Mouse (Mus musculus) forebrain, postnatal 0 days (tissue): Measurements from ENCODE around the gene Gpc6. TPM values are rescaled to one million over a fixed set of nuclear protein-coding genes. Genes with fewer than 3 reads are reported as not detected.

ENCODE experiments used
- ATAC-seq: fragments of 200-750 bp; cut with Nextera tagmentation; 2 replicates; pipeline ENCODE4 v1.8.0; 2017; ENCODE audit warnings: mild to moderate bottlenecking, moderate library complexity
- DNase-seq: peaks from one replicate; pipeline ENCODE4 v3.0.0-alpha.2; 2015
- H3K27ac ChIP-seq: fragments of 300-500 bp; sonication (generic); 2 replicates; pipeline ENCODE4 v1.5.1; 2014; ENCODE audit warnings: low read depth, mild to moderate bottlenecking, antibody characterized with exemption, low read length, moderate library complexity, mixed read lengths
- H3K27me3 ChIP-seq: fragments of 300-500 bp; sonication (generic); 2 replicates; pipeline ENCODE4 v1.6.1; 2014; ENCODE audit warnings: mild to moderate bottlenecking, low read length, mixed read lengths; ENCODE audit not compliant: insufficient read depth
- H3K36me3 ChIP-seq: fragments of 300-500 bp; sonication (generic); 2 replicates; pipeline ENCODE4 v1.6.1; 2014; ENCODE audit warnings: mild to moderate bottlenecking, moderate library complexity; ENCODE audit not compliant: insufficient read depth
- H3K4me1 ChIP-seq: fragments of 300-500 bp; sonication (generic); 2 replicates; pipeline ENCODE4 v1.6.1; 2014; ENCODE audit warnings: antibody characterized with exemption; ENCODE audit not compliant: insufficient read depth
- H3K4me2 ChIP-seq: fragments of 300-500 bp; sonication (generic); 2 replicates; pipeline ENCODE4 v1.6.1; 2014; ENCODE audit warnings: low read depth, mild to moderate bottlenecking, moderate library complexity
- H3K4me3 ChIP-seq: fragments of 300-500 bp; sonication (generic); 2 replicates; pipeline ENCODE4 v1.5.1; 2014; ENCODE audit warnings: low read depth, low read length, mixed read lengths
- H3K9ac ChIP-seq: fragments of 300-500 bp; sonication (generic); 2 replicates; pipeline ENCODE4 v1.6.1; 2014; ENCODE audit warnings: mild to moderate bottlenecking
- H3K9me3 ChIP-seq: fragments of 300-500 bp; sonication (generic); 2 replicates; pipeline ENCODE4 v1.6.1; 2016; ENCODE audit warnings: low read length
- CTCF ChIP-seq: sonication (generic); IDR thresholded peaks from 2 replicates; pipeline ENCODE4 v1.5.1; 2016; ENCODE audit warnings: antibody characterized with exemption, control low read depth, low read depth
- WGBS: fragments of 180-500 bp; shearing (Covaris S2); extraction: QIAGEN DNeasy Blood & Tissue Kit; methylation state at CpG from one replicate; pipeline ENCODE4 v1.1.7; 2014; 5-methylcytosine and 5-hydroxymethylcytosine counted together
- polyA plus RNA-seq: library from polyadenylated mRNA; unstranded; fragments of >200 nt; fragmentation: Nextera tagmentation; extraction: Ambion mirVana; gene quantifications from 2 replicates; pipeline ENCODE4 v1.2.1, GENCODE M21; 2015
- total RNA-seq: library from RNA; depleted of rRNA; stranded (reverse); fragments of >200 nt; gene quantifications from 2 replicates; pipeline ENCODE4 v1.2.3, GENCODE M21; 2014

Gene Gpc6
- total and polyA plus RNA-seq, 2 experiments from 2014 or later, result 10.9 to 20.8 TPM

DNA sequence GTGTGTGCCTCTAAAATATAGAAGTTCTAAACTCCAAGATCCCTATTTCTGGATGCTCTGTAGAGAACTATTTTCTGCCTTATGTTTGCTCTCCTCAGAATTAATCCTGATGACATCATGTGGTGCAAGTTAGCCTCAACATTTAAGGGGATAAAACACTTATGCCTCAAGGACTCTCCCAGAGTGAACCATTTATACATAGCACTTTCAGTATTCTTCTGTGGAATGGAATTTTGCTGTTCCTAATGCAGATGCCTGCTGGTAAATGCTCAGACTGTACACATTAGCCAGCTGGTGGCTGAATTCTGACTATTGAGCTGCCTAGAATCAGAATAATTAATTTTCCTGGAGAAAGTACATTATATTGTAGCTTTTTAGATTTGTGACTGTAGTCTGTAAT, 289.3 kb downstream of the Gpc6 start:
- no peak overlapping the region for H3K4me3 ChIP-seq
- H3K9ac ChIP-seq, result no peak overlapping the region
- DNase-seq, result no peak
- no peak for TF ChIP-seq CTCF
- H3K27me3 ChIP-seq, result no peaks in the 10 kb centered on the region
- no peaks in the 10 kb centered on the region for H3K36me3 ChIP-seq
- no peak overlapping the region for H3K4me2 ChIP-seq
- H3K27ac ChIP-seq, result no peak overlapping the region
- H3K4me1 ChIP-seq, result no peaks in the 10 kb centered on the region
- H3K9me3 ChIP-seq, result no peaks in the 10 kb centered on the region
- ATAC-seq, result no peak

DNA sequence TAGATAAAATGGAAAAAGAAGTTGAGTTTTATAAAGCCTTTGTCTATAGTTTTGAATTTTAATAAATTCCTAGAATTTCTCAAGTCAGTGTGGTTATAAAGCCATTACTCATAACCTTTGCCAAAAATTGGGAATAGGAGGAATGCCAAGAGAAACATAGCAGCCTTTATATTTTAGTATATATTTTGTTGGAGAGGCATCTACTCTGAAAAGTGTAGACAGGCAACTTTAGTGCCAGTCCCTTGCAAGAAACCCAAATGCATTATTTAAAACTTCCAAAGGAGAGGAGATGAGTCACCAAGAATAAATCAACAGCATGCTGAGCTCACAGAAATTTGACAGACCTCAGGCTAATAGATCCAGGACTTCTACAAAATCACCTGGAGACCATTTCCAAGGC, 301.8 kb downstream of the Gpc6 start:
- TF ChIP-seq CTCF, result no peak
- no peak overlapping the region for H3K9ac ChIP-seq
- ATAC-seq (no peak), DNase-seq (no peak)
- H3K9me3 ChIP-seq, result no peaks in the 10 kb centered on the region
- H3K4me1 ChIP-seq, result no peaks in the 10 kb centered on the region
- H3K4me2 ChIP-seq, result no peak overlapping the region
- no peaks in the 10 kb centered on the region for H3K27me3 ChIP-seq
- no peak overlapping the region for H3K4me3 ChIP-seq
- H3K27ac ChIP-seq, result no peak overlapping the region
- no peaks in the 10 kb centered on the region for H3K36me3 ChIP-seq

DNA sequence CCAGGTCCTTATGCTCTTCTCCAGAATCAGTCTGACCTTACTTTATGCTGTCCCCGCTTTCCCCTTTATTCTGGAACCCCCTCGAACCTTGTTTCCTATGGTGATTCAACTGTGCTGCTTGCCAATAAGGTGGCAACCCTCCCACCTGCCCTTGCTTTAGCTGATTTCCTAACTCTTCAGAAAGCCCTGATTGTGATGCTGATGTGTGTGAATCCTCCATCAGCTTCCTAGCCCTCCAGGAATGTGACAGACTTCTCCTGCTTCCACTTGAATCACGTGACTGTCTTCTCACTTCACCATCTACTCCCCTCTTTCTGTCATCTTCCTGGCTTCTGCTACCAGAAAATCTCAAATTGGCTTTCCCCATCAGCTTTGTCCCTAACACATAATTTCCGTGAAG, 305.4 kb downstream of the Gpc6 start:
- no peak for TF ChIP-seq CTCF
- Histone ChIP-seq H3K27ac (no peak overlapping the region), H3K9ac (no peak overlapping the region), H3K4me3 (no peak overlapping the region), H3K9me3 (no peaks in the 10 kb centered on the region), H3K4me1 (no peaks in the 10 kb centered on the region), H3K4me2 (no peak overlapping the region), H3K27me3 (no peaks in the 10 kb centered on the region), H3K36me3 (no peaks in the 10 kb centered on the region)
- 72% methylated on average over 4 of the region's 4 CpGs for WGBS
- ATAC-seq, result no peak
- DNase-seq, result no peak

DNA sequence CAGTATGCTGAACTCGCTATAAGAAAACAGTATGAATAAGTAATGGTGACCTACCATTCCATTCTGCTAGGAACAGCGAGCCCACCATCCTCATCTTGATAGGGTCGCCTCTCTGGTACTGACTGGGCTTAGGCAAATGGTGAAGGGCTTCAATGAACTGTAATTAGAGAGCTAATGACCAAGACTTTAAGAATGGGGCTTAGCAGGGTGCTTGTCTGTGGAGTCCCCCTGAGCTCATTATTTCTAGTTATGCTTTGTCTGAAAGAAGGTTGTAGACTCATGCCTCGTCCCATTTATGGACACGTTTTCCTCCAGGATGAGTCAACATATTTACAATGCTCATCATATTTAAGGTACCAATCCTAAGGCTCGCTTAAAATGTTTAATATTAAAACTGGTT, 313.1 kb downstream of the Gpc6 start:
- no peak overlapping the region for H3K4me3 ChIP-seq
- no peak overlapping the region for H3K4me2 ChIP-seq
- H3K27ac ChIP-seq, result no peak overlapping the region
- H3K9ac ChIP-seq, result no peak overlapping the region
- no peak for DNase-seq
- H3K4me1 ChIP-seq, result no peaks in the 10 kb centered on the region
- H3K9me3 ChIP-seq, result no peaks in the 10 kb centered on the region
- 42% methylated on average over 6 of the region's 6 CpGs for WGBS
- TF ChIP-seq CTCF, result no peak
- H3K36me3 ChIP-seq, result no peaks in the 10 kb centered on the region
- H3K27me3 ChIP-seq, result no peaks in the 10 kb centered on the region
- no peak for ATAC-seq

DNA sequence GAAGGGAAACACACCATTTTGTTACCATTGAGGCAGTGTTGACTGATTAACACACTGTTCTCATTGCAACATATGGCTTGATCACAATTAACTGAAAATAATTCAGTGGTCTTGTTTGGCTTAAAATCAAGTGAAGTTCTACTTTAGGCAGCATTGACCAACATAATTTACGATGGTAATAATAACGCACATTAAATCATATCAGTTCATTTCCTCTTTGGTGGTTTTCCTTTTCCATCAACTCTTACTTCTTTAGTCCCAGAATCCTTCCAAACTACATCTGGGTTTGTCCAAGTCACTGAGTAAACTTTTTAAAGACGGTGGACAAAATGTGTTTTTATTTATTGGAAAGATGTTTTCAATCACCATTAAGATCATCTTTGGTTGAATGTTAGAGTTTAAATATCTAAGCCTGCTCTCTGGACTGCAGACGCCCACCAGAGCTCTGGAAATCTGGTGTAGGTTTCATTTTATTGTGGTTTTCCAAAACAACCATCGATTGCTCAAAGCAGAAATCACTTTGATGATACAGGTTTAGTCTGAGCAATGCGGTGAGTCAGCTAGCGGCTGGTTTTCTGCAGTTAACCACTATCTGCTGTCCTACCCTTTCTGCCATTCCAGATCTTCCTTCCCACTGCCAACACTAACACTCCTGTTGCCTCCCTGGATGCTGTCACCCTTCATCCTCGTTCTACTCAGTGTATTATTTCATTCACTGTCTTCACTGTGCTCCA, 314.7 kb downstream of the Gpc6 start:
- 89% methylated on average over 8 of the region's 8 CpGs for WGBS

DNA sequence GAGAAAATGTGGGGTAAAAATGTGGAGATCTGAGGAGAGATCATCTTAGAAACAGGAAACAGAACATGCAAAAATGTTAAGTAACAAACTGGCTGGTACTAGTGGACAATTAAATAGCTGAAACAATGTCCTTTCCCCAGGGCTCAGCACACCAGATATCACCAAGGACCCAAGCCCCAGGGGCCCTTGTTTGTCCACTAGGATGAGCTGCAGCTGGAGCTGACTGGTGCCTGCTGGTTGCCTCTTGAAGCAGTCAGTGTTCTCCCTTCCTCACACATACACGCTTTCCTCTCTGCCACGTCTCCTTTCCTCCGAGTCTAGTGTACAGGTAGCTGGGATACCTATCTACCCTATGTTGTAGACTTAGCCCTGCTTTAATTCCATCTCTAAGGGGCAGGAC, 320.5 kb downstream of the Gpc6 start:
- H3K9ac ChIP-seq, result no peak overlapping the region
- no peaks in the 10 kb centered on the region for H3K27me3 ChIP-seq
- no peaks in the 10 kb centered on the region for H3K4me1 ChIP-seq
- no peak for TF ChIP-seq CTCF
- no peak overlapping the region for H3K4me3 ChIP-seq
- H3K36me3 ChIP-seq, result no peaks in the 10 kb centered on the region
- no peak overlapping the region for H3K27ac ChIP-seq
- no peaks in the 10 kb centered on the region for H3K9me3 ChIP-seq
- ATAC-seq (no peak), DNase-seq (no peak)
- no peak overlapping the region for H3K4me2 ChIP-seq
- WGBS, result 90% methylated on average over 3 of the region's 3 CpGs

More for the DNA sequence above, 314.7 kb downstream of the Gpc6 start:
- no peaks in the 10 kb centered on the region for H3K36me3 ChIP-seq
- no peaks in the 10 kb centered on the region for H3K27me3 ChIP-seq
- no peak for TF ChIP-seq CTCF
- H3K4me2 ChIP-seq, result no peak overlapping the region
- H3K9me3 ChIP-seq, result no peaks in the 10 kb centered on the region
- H3K9ac ChIP-seq, result no peak overlapping the region
- no peak for DNase-seq
- no peaks in the 10 kb centered on the region for H3K4me1 ChIP-seq
- no peak for ATAC-seq
- no peak overlapping the region for H3K4me3 ChIP-seq
- no peak overlapping the region for H3K27ac ChIP-seq

DNA sequence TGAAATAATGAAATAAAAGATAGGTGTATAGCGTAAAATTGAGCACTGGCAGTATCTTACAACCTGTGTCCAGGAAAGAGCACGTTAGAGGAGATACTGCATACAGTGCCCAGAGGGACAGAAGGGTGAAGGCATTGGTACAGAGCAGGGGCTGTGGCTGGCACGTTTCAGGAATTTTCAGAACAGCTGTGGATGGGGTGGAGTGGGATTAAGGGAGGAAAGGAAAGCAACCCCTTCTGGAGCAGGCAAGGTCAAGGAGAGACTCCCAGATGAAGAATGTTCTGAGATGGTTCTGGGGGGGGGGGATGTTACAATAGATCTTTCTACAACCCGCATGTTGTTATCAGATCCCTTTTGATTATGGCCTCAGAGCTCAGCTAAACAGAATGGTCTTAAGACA, 331.1 kb downstream of the Gpc6 start:
- no peak overlapping the region for H3K4me3 ChIP-seq
- H3K27ac ChIP-seq, result no peak overlapping the region
- no peak for ATAC-seq
- no peaks in the 10 kb centered on the region for H3K36me3 ChIP-seq
- no peak for TF ChIP-seq CTCF
- H3K4me1 ChIP-seq, result 0 out of 2 replicates have a peak, but pooled peaks cover 3% of the 10 kb centered on the region
- H3K27me3 ChIP-seq, result no peaks in the 10 kb centered on the region
- H3K9ac ChIP-seq, result no peak overlapping the region
- WGBS, result 89% methylated on average over 4 of the region's 4 CpGs
- no peak overlapping the region for H3K4me2 ChIP-seq
- DNase-seq, result no peak
- H3K9me3 ChIP-seq, result no peaks in the 10 kb centered on the region

DNA sequence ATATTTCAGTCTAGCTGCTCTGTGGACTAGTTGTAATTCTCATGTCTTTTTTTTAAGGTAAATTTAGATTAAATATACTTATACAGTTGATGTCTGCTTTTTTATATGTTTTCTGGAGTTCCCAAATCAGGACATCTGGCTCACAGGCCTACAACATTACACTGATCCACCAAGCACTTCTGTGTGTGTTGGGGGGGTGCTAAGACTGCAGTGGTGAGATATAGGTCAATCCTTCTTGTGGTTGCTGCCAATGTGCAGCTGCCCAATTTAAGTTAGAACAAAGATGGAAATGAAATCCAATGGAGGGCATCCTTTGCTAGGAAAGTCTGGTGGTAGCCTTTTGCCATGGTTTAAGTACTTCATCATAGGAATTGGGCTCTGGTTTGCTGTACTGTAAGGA, 340.5 kb downstream of the Gpc6 start:
- TF ChIP-seq CTCF, result no peak
- Histone ChIP-seq H3K4me2 (no peak overlapping the region), H3K27ac (no peak overlapping the region), H3K4me1 (no peaks in the 10 kb centered on the region), H3K27me3 (no peaks in the 10 kb centered on the region), H3K4me3 (no peak overlapping the region), H3K9ac (no peak overlapping the region), H3K9me3 (no peaks in the 10 kb centered on the region), H3K36me3 (no peaks in the 10 kb centered on the region)
- DNase-seq (no peak), ATAC-seq (no peak)
